Mouse (Mus musculus) hindbrain, embryonic 11.5 days (tissue): ENCODE measurements around the gene BC024978. TPM values are rescaled to one million over a fixed set of nuclear protein-coding genes. Genes with fewer than 3 reads are reported as not detected.

Experiments
- ATAC-seq: fragments of 200-750 bp; cut with Nextera tagmentation; 2 replicates; pipeline ENCODE4 v1.8.0; 2017; ENCODE audit warnings: mild to moderate bottlenecking, moderate TSS enrichment, moderate library complexity; ENCODE audit not compliant: low FRiP score
- DNase-seq: peaks from one replicate; pipeline ENCODE4 v3.0.0-alpha.2; 2015; ENCODE audit warnings: low spot score
- H3K27ac ChIP-seq: fragments of 300-500 bp; sonication (generic); 2 replicates; pipeline ENCODE4 v1.5.1; 2014; ENCODE audit warnings: mild to moderate bottlenecking, low read depth, low read length
- H3K27me3 ChIP-seq: fragments of 300-500 bp; sonication (generic); 2 replicates; pipeline ENCODE4 v1.6.1; 2014; ENCODE audit warnings: mild to moderate bottlenecking, low read length, moderate library complexity, mixed read lengths; ENCODE audit not compliant: control insufficient read depth, insufficient read depth
- H3K36me3 ChIP-seq: fragments of 300-500 bp; sonication (generic); 2 replicates; pipeline ENCODE4 v1.6.1; 2014; ENCODE audit warnings: mild to moderate bottlenecking, low read length, moderate library complexity, mixed read lengths; ENCODE audit not compliant: control insufficient read depth, insufficient read depth
- H3K4me1 ChIP-seq: fragments of 300-500 bp; sonication (generic); replicated peaks from 2 replicates; pipeline ENCODE4 v1.6.1; 2014; ENCODE audit warnings: low read length, mixed read lengths; ENCODE audit not compliant: control insufficient read depth, insufficient read depth
- H3K4me2 ChIP-seq: fragments of 300-500 bp; sonication (generic); replicated peaks from 2 replicates; pipeline ENCODE4 v1.6.1; 2014; ENCODE audit warnings: mild to moderate bottlenecking, low read depth, low read length
- H3K4me3 ChIP-seq: fragments of 300-500 bp; sonication (generic); 2 replicates; pipeline ENCODE4 v1.5.1; 2014; ENCODE audit warnings: low read depth, low read length
- H3K9ac ChIP-seq: fragments of 300-500 bp; sonication (generic); 2 replicates; pipeline ENCODE4 v1.6.1; 2014; ENCODE audit warnings: low read depth, low read length
- H3K9me3 ChIP-seq: fragments of 300-500 bp; sonication (generic); 2 replicates; pipeline ENCODE4 v1.6.1; 2016; ENCODE audit warnings: low read length; ENCODE audit not compliant: control insufficient read depth
- WGBS: fragments of 180-500 bp; shearing (Covaris S2); extraction: QIAGEN DNeasy Blood & Tissue Kit; methylation state at CpG from one replicate; pipeline ENCODE4 v1.1.7; 2014; 5-methylcytosine and 5-hydroxymethylcytosine counted together
- polyA plus RNA-seq: library from polyadenylated mRNA; unstranded; fragments of >200 nt; fragmentation: Nextera tagmentation; extraction: Ambion mirVana; gene quantifications from 2 replicates; pipeline ENCODE4 v1.2.1, GENCODE M21; 2014

The BC024978 gene
- polyA plus RNA-seq, result 3.4 and 4.1 TPM in 2 replicates

DNA sequence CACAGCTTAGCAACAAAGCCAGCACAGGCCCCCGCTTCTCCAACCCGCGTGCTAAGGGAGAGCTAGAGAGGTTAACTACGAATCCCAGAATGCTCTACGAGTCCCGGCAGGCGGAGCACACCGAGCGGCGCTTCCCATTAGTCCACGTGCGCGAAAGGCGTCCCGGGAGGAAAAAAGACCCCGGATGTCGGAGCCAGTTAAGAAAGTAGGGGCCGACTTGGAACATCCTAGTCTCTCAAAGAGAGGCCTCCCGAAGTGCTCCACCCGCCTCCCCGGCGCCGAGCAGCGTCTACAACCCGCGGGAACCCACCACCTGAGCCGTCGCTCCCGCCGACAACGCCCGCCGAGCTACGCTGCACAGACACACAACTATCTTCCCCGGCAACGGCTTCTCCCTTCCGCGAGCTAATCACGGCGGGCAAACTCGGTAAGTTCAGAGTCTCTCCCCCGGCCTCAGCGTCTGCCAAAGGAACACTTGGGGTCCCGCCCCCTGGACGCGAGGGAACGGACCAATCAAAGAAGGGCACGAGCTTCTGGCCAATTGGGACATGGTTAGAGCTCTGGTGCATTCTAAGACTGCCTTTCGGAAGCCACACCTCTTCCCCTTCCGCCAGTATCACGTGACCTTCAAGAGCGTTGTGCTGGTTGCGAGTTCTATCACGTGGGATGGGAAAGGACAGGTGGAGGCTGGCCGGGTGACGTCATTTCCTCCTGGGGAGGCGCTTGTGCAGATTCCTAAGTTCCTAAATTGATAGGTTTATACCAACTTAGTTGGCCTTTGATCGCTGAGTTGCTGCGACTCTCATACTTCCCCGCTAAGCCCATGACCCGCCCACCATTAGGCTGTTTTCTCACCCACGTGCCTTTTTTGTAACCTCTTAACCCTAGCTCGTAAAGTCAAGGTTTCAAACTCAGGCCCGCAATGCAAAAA lies at the start of gene BC024978, which contains the start of gene Snrpa:
Gene BC024978, plus strand, starts transcription at position 101 of the 931 bp plus-strand sequence.
Gene Snrpa, minus strand, starts transcription at position 591 of the 931 bp plus-strand sequence.
- Histone ChIP-seq H3K4me1 (no peaks in the 10 kb centered on the region; the same call in 1 of the 2 replicates), H3K9me3 (no peaks in the 10 kb centered on the region), H3K36me3 (peaks cover 19% of the 10 kb centered on the region), H3K9ac (peak within 1 kb of the TSS; percentile 88), H3K4me3 (peak within 1 kb of the TSS; percentile 88), H3K27me3 (no peaks in the 10 kb centered on the region), H3K4me2 (peak within 1 kb of the TSS; percentile 78), H3K27ac (peak within 1 kb of the TSS; percentile 94)
- DNase-seq (peak; percentile 95), ATAC-seq (peak; percentile 99)
- WGBS, result 2% methylated on average over 63 of the region's 64 CpGs

DNA sequence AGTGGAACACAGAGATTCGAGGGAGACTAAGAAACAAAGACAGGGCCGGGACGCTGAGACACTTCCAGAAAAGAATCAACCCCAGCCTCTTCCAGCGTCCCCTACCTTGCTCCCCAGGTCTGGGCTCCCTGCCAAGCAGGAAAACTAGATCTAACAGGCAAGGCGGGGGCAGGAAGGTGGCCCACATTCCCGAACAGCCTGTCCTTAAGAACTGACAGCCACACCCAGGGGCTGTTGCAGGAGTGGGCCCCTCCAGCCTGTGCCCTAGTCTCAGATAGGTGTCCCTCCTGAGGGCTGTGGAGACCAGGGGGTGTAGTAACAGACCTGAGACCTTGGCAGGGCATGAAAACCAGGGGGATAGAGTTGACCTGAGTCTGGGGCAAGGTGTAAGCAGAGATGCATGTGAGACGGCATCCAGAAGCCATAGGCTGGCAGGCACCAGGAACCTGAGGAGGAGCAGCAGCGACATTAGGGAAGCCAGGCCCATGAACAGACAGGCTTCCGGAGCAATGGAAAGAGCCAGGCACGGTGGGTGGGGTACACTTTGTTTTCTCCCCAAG lies 42.3 kb upstream of the BC024978 start, which contains the start of gene Cyp2t4:
Gene Cyp2t4, plus strand, starts transcription at position 510 of the 560 bp plus-strand sequence.
- no peak for ATAC-seq
- no peak within 1 kb of the TSS for H3K4me3 ChIP-seq
- no peak within 1 kb of the TSS for H3K4me2 ChIP-seq
- no peak within 1 kb of the TSS for H3K27ac ChIP-seq
- no peaks in the 10 kb centered on the region for H3K36me3 ChIP-seq
- H3K4me1 ChIP-seq, result no peaks in the 10 kb centered on the region
- H3K9me3 ChIP-seq, result no peaks in the 10 kb centered on the region
- WGBS, result 78% methylated on average over 10 of the region's 10 CpGs
- no peak within 1 kb of the TSS for H3K9ac ChIP-seq
- DNase-seq, result no peak
- no peaks in the 10 kb centered on the region for H3K27me3 ChIP-seq

DNA sequence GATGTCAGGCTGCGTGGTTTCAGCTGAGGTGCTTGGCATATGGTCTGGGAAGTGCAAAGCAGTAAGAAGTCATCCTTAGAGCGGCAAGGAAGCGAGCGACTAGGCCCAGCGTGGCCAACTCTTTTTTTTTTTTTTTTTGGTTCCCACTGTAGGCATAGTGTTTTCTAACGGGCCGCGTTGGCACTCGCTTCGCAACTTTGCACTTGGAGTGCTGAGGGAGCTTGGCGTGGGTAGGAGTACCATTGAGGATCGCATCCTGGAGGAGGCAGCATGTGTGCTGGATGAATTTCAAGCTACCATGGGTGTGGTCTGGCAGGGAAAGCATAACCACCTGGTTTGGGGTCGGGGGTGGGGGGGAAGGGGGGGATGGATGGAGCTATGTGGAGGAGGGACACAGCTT lies 39.6 kb upstream of the BC024978 start:
- Histone ChIP-seq H3K36me3 (0 out of 2 replicates have a peak, but pooled peaks cover 3% of the 10 kb centered on the region), H3K27ac (no peak overlapping the region), H3K9ac (no peak overlapping the region), H3K4me3 (no peak overlapping the region), H3K4me1 (no peaks in the 10 kb centered on the region; the same call in 1 of the 2 replicates), H3K9me3 (no peaks in the 10 kb centered on the region), H3K27me3 (no peaks in the 10 kb centered on the region), H3K4me2 (no peak overlapping the region)
- 80% methylated on average over 13 of the region's 13 CpGs for WGBS
- no peak for ATAC-seq
- no peak for DNase-seq

DNA sequence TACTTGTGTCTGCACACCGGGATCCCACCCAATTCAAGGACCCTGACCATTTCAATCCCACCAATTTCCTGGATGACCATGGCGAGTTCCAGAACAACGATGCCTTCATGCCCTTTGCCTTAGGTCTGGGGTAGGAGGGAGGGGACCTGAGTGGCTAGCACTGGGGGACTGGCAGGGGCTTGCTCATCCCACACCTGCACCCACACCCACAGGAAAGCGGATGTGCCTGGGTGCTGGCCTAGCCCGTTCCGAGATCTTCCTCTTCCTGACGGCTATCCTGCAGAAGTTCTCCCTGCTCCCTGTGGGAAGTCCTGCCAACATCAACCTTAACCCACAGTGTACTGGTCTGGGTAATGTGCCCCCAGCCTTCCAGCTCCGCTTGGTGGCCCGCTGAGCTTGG lies 37.4 kb upstream of the BC024978 start:
- H3K4me1 ChIP-seq, result peaks cover 6% of the 10 kb centered on the region; the same call in 1 of the 2 replicates
- no peak overlapping the region for H3K9ac ChIP-seq
- DNase-seq, result no peak
- no peak for ATAC-seq
- H3K4me2 ChIP-seq, result no peak overlapping the region
- no peak overlapping the region for H3K27ac ChIP-seq
- H3K36me3 ChIP-seq, result 0 out of 2 replicates have a peak, but pooled peaks cover 3% of the 10 kb centered on the region
- no peaks in the 10 kb centered on the region for H3K27me3 ChIP-seq
- 94% methylated on average over 9 of the region's 9 CpGs for WGBS
- no peak overlapping the region for H3K4me3 ChIP-seq
- H3K9me3 ChIP-seq, result no peaks in the 10 kb centered on the region

DNA sequence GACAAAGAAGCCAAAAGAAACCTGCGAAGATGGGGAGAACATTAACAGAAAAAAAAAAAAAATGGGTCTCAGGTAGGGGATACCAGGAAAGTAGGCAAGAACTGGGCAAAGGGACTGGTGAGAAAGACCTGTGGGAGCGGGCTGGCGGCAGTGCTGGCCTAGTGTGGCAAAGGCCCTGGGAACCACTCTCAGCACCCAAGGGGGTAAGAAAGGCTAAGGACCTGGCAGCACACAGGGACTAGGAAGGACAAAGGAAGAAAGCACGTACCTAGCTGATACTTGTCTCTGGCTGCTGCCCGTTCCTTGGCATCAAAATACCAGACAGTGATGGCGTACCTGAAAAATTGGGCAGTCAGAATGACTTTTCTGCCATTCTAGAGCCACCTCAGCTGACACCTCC lies 36.3 kb upstream of the BC024978 start:
- Histone ChIP-seq H3K9me3 (no peaks in the 10 kb centered on the region), H3K27ac (no peak overlapping the region), H3K36me3 (0 out of 2 replicates have a peak, but pooled peaks cover 3% of the 10 kb centered on the region), H3K9ac (no peak overlapping the region), H3K4me3 (no peak overlapping the region), H3K4me2 (no peak overlapping the region), H3K4me1 (peaks cover 10% of the 10 kb centered on the region), H3K27me3 (no peaks in the 10 kb centered on the region)
- DNase-seq (no peak), ATAC-seq (no peak)
- 95% methylated on average over 6 of the region's 6 CpGs for WGBS

DNA sequence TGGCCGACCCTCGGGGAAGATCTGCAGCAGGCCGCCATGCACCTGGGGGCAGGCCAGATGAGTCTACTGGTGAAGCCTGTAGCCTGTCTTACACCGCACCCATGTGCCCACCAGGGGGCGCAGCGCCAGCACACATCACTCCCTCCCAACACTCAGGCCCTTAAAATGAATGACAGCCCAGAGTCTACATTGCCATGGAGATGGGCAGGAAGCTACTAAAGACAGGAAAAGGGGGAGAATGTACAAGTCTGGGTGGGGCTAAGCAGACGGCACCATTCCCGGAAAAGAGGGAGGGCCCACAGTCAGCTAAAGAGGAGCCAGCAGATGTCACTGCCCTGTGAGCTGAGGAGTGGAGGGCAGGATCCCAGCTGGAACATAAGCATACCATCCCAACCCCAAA lies 35.7 kb upstream of the BC024978 start:
- H3K9ac ChIP-seq, result no peak overlapping the region

DNA sequence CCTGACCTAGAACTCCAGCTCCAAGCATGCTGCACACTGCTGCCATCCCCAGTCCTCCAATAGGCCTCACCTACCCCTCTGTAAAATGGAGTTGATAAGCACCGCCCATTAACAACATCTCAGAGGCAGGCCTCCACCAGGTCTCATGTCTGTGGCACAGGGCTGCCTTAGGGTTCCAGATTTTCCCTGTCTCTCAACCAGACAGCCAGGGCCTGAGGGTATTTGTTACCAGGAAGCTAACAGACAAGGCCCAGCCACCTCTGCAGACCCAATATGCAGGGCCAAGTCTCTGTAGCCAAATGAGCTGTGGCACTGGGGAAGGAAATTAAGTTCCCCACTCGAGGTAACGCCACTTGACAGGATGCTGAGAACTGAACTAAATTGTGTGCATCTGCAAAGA lies 34.7 kb upstream of the BC024978 start:
- no peaks in the 10 kb centered on the region for H3K9me3 ChIP-seq
- H3K27ac ChIP-seq, result no peak overlapping the region
- no peak overlapping the region for H3K4me3 ChIP-seq
- DNase-seq (no peak), ATAC-seq (no peak)
- WGBS, result 94% methylated on average over 3 of the region's 3 CpGs
- H3K27me3 ChIP-seq, result no peaks in the 10 kb centered on the region
- H3K4me2 ChIP-seq, result no peak overlapping the region
- H3K4me1 ChIP-seq, result peaks cover 22% of the 10 kb centered on the region
- H3K36me3 ChIP-seq, result peaks cover 7% of the 10 kb centered on the region; the same call in 1 of the 2 replicates
- H3K9ac ChIP-seq, result no peak overlapping the region

More for the DNA sequence above, 35.7 kb upstream of the BC024978 start:
- Histone ChIP-seq H3K4me1 (peaks cover 16% of the 10 kb centered on the region), H3K27ac (no peak overlapping the region), H3K4me2 (no peak overlapping the region), H3K27me3 (no peaks in the 10 kb centered on the region), H3K9me3 (no peaks in the 10 kb centered on the region), H3K36me3 (peaks cover 7% of the 10 kb centered on the region; the same call in 1 of the 2 replicates), H3K4me3 (no peak overlapping the region)
- ATAC-seq, result peak; percentile 90
- peak; percentile 89 for DNase-seq
- 18% methylated on average over 8 of the region's 8 CpGs for WGBS

DNA sequence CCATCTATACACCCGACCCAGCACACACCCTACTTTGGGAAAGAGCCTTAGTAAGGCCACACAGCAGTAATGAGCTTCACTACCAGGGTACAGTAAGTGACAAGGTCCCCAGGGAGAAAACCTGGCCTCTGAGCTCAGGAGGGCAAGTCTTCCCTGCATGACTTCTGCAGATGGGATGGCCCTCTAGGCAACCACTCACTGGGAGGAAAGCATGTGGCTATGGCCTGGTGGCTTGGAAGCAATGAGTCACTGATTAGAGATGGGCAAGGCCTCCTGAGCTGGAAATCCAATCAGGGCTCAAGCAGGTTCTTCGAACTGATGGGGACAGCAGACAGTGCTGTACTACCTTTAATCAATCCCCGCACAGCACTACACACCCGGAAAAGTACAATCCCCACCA lies 33.8 kb upstream of the BC024978 start:
- Histone ChIP-seq H3K4me1 (peaks cover 22% of the 10 kb centered on the region), H3K4me2 (no peak overlapping the region), H3K36me3 (peaks cover 7% of the 10 kb centered on the region; the same call in 1 of the 2 replicates), H3K4me3 (no peak overlapping the region), H3K9me3 (no peaks in the 10 kb centered on the region), H3K9ac (no peak overlapping the region), H3K27me3 (no peaks in the 10 kb centered on the region), H3K27ac (no peak overlapping the region)
- ATAC-seq, result no peak
- DNase-seq, result no peak
- WGBS, result 90% methylated on average over 4 of the region's 4 CpGs
